Mouse (Mus musculus) central nervous system, embryonic 11.5 days (tissue): ENCODE data around the gene Olfr1215. TPM values are rescaled to one million over a fixed set of nuclear protein-coding genes. Genes with fewer than 3 reads are reported as not detected.

ENCODE experiments used
- polyA plus RNA-seq: library from polyadenylated mRNA; depleted of rRNA; stranded (reverse); fragments of >200 nt; gene quantifications from 2 replicates; pipeline ENCODE4 v1.2.3, GENCODE M21; 2012; rRNA removed

Olfr1215 gene
- not detected in 2 replicates for polyA plus RNA-seq

GRCm38 (mm10) chr2:89006873-89007272 is at the start of gene Olfr1215:
TSS of gene Olfr1215 (minus strand) at chr2:89006973.

DNA sequence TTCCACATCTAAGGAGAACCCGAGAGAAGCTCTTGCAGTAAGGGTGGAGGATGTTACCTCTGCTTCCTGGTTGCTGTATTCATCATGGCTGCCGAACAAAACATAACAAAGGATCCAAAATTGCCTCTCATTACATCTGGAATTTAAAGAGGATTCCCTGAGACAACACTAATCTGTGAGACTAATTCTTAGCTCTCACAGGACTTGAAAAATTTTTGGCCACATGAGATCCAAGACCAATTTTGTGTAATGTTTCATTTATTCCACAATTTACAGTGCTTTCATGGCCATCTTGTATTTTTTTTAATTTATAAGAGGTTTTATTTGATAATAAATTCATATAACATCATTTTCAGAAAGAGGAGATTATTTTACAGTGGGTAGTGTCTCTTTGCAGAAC is 25.2 kb upstream of the Olfr1215 start, which contains the start of gene Olfr1217:
Gene Olfr1217 (minus strand): TSS at position 101 of the 400 bp plus-strand sequence.

GRCm38 (mm10) chr2:89018240-89018639 is 11.5 kb upstream of the Olfr1215 start, which contains the start of gene Olfr1216:
TSS of gene Olfr1216 (minus strand) at chr2:89018340.

GRCm38 (mm10) chr2:88992553-88992952 is 14.2 kb downstream of the Olfr1215 start, which contains the start of gene Olfr1214:
TSS of gene Olfr1214 (minus strand) at chr2:88992653.

DNA sequence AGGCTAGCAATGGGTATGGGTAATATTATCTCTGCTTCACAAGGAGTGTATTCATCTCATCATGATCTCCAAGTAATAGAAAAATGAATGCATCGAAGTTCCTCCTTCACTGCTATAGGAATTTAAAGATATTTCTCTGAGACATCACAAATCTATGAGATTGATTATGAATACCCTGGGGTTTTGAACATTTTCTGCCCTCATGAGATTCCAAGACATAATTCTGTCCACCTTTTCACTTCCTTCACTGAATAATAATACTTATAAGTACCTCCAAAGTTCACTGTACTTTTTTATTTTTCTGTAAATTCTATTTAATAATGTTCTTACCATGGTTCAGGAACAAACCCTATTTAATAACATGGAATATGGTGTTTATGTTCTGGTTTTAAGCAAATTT is 26.6 kb downstream of the Olfr1215 start, which contains the start of gene Gm13762:
Gene Gm13762 (minus strand): TSS at position 101 of the 400 bp plus-strand sequence.

DNA sequence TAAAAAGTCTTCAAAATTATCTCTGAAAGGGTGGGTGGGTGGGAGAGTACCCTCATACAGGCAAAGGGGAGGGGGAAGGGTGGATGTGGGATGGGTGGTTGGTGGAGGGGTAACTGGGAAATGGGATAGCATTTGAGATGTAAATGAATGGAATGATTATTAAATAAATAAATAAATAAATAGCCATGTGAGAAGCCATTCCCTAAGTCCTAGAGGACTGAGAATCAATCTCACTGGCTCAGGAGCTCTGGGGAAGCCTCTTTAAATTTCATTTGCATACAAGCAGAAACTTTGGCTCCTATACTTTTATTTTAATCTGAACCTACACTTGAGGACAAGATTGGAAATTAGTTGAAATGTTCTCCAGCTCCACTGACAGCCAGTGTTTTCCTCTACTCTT is 53.1 kb downstream of the Olfr1215 start, which contains the start of gene Olfr1212:
Gene Olfr1212 (plus strand): TSS at position 301 of the 400 bp plus-strand sequence.

Other genes starting within 250 kb of the Olfr1215 start
- not detected in 2 replicates for gene Olfr1199, start 246.5 kb downstream of the Olfr1215 start, polyA plus RNA-seq
- not detected in 2 replicates for gene Olfr1200, start 236.5 kb downstream of the Olfr1215 start, polyA plus RNA-seq
- not detected in 2 replicates for gene Olfr1201, start 213.9 kb downstream of the Olfr1215 start, polyA plus RNA-seq
- gene Olfr1202, start 192.5 kb downstream of the Olfr1215 start, polyA plus RNA-seq: not detected in 2 replicates
- gene Olfr1205, start 177.2 kb downstream of the Olfr1215 start, polyA plus RNA-seq: not detected in 2 replicates
- gene Olfr1204, start 157.7 kb downstream of the Olfr1215 start, polyA plus RNA-seq: not detected in 2 replicates
- not detected in 2 replicates for gene Olfr1206, start 143.7 kb downstream of the Olfr1215 start, polyA plus RNA-seq
- not detected in 2 replicates for gene Olfr1208, start 104.7 kb downstream of the Olfr1215 start, polyA plus RNA-seq
- gene Olfr1209, start 91.8 kb downstream of the Olfr1215 start, polyA plus RNA-seq: not detected in 2 replicates
- not detected in 2 replicates for gene Olfr1211, start 68.9 kb downstream of the Olfr1215 start, polyA plus RNA-seq
- not detected in 2 replicates for gene Olfr1212, start 53.0 kb downstream of the Olfr1215 start, polyA plus RNA-seq
- gene Gm13762, start 26.7 kb downstream of the Olfr1215 start, polyA plus RNA-seq: not detected in 2 replicates
- gene Olfr1214, start 14.3 kb downstream of the Olfr1215 start, polyA plus RNA-seq: not detected in 2 replicates
- not detected in 2 replicates for gene Olfr1216, start 11.4 kb upstream of the Olfr1215 start, polyA plus RNA-seq
- gene Olfr1217, start 25.1 kb upstream of the Olfr1215 start, polyA plus RNA-seq: not detected in 2 replicates
- gene Olfr1218, start 54.2 kb upstream of the Olfr1215 start, polyA plus RNA-seq: not detected in 2 replicates
- not detected in 2 replicates for gene Olfr1219, start 76.5 kb upstream of the Olfr1215 start, polyA plus RNA-seq
- gene Olfr1220, start 99.9 kb upstream of the Olfr1215 start, polyA plus RNA-seq: not detected in 2 replicates
- not detected in 2 replicates for gene Olfr1221, start 110.3 kb upstream of the Olfr1215 start, polyA plus RNA-seq
- gene Olfr1222, start 126.1 kb upstream of the Olfr1215 start, polyA plus RNA-seq: not detected in 2 replicates
- gene Olfr1223, start 144.6 kb upstream of the Olfr1215 start, polyA plus RNA-seq: not detected in 2 replicates
- not detected in 2 replicates for gene Olfr1224-ps1, start 157.1 kb upstream of the Olfr1215 start, polyA plus RNA-seq
- not detected in 2 replicates for gene Olfr1225, start 167.7 kb upstream of the Olfr1215 start, polyA plus RNA-seq
- not detected in 2 replicates for gene Olfr1226, start 193.1 kb upstream of the Olfr1215 start, polyA plus RNA-seq
- not detected in 2 replicates for gene Olfr1228, start 247.1 kb upstream of the Olfr1215 start, polyA plus RNA-seq